Mouse (Mus musculus): ENCODE data around the gene Impg1. TPM values are rescaled to one million over a fixed set of nuclear protein-coding genes. Genes with fewer than 3 reads are reported as not detected.

Impg1 gene
- total RNA-seq, 2 experiments from 2014 or later, result not detected

- ATAC-seq (replicated peaks; ENCODE audit: low FRiP score, poor library complexity, severe bottlenecking), result no peak
These were observed 169.2 kb downstream of the Impg1 start for GRCm38 (mm10) chr9:80296086-80296485.

- no peak for ATAC-seq (replicated peaks; ENCODE audit: low FRiP score, poor library complexity, severe bottlenecking)
These were observed 172.2 kb downstream of the Impg1 start for GRCm38 (mm10) chr9:80293056-80293584.

- no peak for ATAC-seq (replicated peaks; ENCODE audit: low FRiP score, poor library complexity, severe bottlenecking)
These were observed 178.4 kb downstream of the Impg1 start for GRCm38 (mm10) chr9:80286845-80287244.

GRCm38 (mm10) chr9:80284539-80285174 is 180.6 kb downstream of the Impg1 start:
- ATAC-seq (replicated peaks; ENCODE audit: low FRiP score, poor library complexity, severe bottlenecking), result no peak

- ATAC-seq (replicated peaks; ENCODE audit: low FRiP score, poor library complexity, severe bottlenecking), result no peak
These were observed 182.9 kb downstream of the Impg1 start for GRCm38 (mm10) chr9:80282426-80282825.

- no peak for ATAC-seq (replicated peaks; ENCODE audit: low FRiP score, poor library complexity, severe bottlenecking)
These were observed 184.6 kb downstream of the Impg1 start for GRCm38 (mm10) chr9:80280724-80281123.

- ATAC-seq (replicated peaks; ENCODE audit: low FRiP score, poor library complexity, severe bottlenecking), result no peak
These were observed 187.5 kb downstream of the Impg1 start for GRCm38 (mm10) chr9:80277770-80278169.

GRCm38 (mm10) chr9:80277157-80277556 is 188.1 kb downstream of the Impg1 start:
- ATAC-seq (replicated peaks; ENCODE audit: low FRiP score, poor library complexity, severe bottlenecking), result no peak

GRCm38 (mm10) chr9:80275772-80276134 is 189.5 kb downstream of the Impg1 start:
- no peak for ATAC-seq (replicated peaks; ENCODE audit: low FRiP score, poor library complexity, severe bottlenecking)

GRCm38 (mm10) chr9:80275053-80275771 is 190.1 kb downstream of the Impg1 start:
- no peak for ATAC-seq (replicated peaks; ENCODE audit: low FRiP score, poor library complexity, severe bottlenecking)

- no peak for ATAC-seq (replicated peaks; ENCODE audit: low FRiP score, poor library complexity, severe bottlenecking)
These were observed 192.3 kb downstream of the Impg1 start for GRCm38 (mm10) chr9:80272951-80273350.

GRCm38 (mm10) chr9:80269596-80269995 is 195.7 kb downstream of the Impg1 start:
- ATAC-seq (replicated peaks; ENCODE audit: low FRiP score, poor library complexity, severe bottlenecking), result no peak

- no peak for ATAC-seq (replicated peaks; ENCODE audit: low FRiP score, poor library complexity, severe bottlenecking)
These were observed 198.8 kb downstream of the Impg1 start for GRCm38 (mm10) chr9:80266507-80266906.

GRCm38 (mm10) chr9:80266086-80266485 is 199.2 kb downstream of the Impg1 start:
- ATAC-seq (replicated peaks; ENCODE audit: low FRiP score, poor library complexity, severe bottlenecking), result no peak

Measured in erythroblast, adult 5-6 weeks (primary cell).